Mouse (Mus musculus) embryonic facial prominence, embryonic 15.5 days (tissue): ENCODE results near the gene Znrf1. TPM values are rescaled to one million over a fixed set of nuclear protein-coding genes. Genes with fewer than 3 reads are reported as not detected.

Experiments used
- ATAC-seq: fragments of 200-750 bp; cut with Nextera tagmentation; 2 replicates; pipeline ENCODE4 v1.8.0; 2017; ENCODE audit warnings: low read depth, moderate TSS enrichment; ENCODE audit not compliant: insufficient number of reproducible peaks, low FRiP score, low TSS enrichment
- H3K27ac ChIP-seq: fragments of 300-500 bp; sonication (generic); replicated peaks from 2 replicates; pipeline ENCODE4 v1.5.1; 2015; ENCODE audit warnings: mild to moderate bottlenecking, inconsistent platforms
- H3K27me3 ChIP-seq: fragments of 300-500 bp; sonication (generic); 2 replicates; pipeline ENCODE4 v1.6.1; 2015; ENCODE audit warnings: inconsistent platforms
- H3K36me3 ChIP-seq: fragments of 300-500 bp; sonication (generic); 2 replicates; pipeline ENCODE4 v1.6.1; 2015; ENCODE audit warnings: mild to moderate bottlenecking, inconsistent platforms
- H3K4me1 ChIP-seq: fragments of 300-500 bp; sonication (generic); 2 replicates; pipeline ENCODE4 v1.6.1; 2015; ENCODE audit warnings: inconsistent platforms
- H3K4me2 ChIP-seq: fragments of 300-500 bp; sonication (generic); replicated peaks from 2 replicates; pipeline ENCODE4 v1.6.1; 2015; ENCODE audit warnings: mild to moderate bottlenecking, inconsistent platforms
- H3K4me3 ChIP-seq: fragments of 300-500 bp; sonication (generic); replicated peaks from 2 replicates; pipeline ENCODE4 v1.5.1; 2015; ENCODE audit warnings: mild to moderate bottlenecking, inconsistent platforms
- H3K9ac ChIP-seq: fragments of 300-500 bp; sonication (generic); 2 replicates; pipeline ENCODE4 v1.6.1; 2015; ENCODE audit warnings: inconsistent platforms
- H3K9me3 ChIP-seq: fragments of 300-500 bp; sonication (generic); replicated peaks from 2 replicates; pipeline ENCODE4 v1.6.1; 2016; ENCODE audit warnings: inconsistent platforms
- WGBS: fragments of 180-500 bp; shearing (Covaris S2); methylation state at CpG from one replicate; pipeline ENCODE4 v1.1.7; 2015; 5-methylcytosine and 5-hydroxymethylcytosine counted together
- polyA plus RNA-seq: library from polyadenylated mRNA; unstranded; fragments of >200 nt; fragmentation: Nextera tagmentation; extraction: Ambion mirVana; gene quantifications from 2 replicates; pipeline ENCODE4 v1.2.1, GENCODE M21; 2015

The Znrf1 gene
- polyA plus RNA-seq, 1 experiment from 2014 or later = 42.7 TPM

DNA sequence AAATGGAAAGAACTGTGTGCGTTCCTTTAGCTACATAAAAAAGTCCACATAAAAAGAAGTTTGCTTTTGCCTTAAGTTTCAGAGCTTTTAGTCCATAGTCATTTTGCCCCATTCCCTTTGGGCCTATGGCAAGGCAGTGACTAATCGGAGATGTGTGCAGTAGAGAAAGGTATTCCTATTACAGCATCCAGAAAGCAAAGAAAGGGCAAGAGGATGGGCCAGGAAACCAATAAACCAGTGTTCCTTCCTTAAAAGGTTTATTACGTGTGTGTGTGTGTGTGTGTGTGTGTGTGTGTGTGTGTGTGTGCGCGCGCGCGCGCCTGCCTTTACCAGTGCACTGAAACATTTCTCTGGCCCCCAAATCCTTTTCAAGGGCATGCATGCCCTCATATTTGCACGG is 35.8 kb downstream of the Znrf1 start:
- 82% methylated on average over 10 of the region's 10 CpGs for WGBS
- no peak overlapping the region for H3K9ac ChIP-seq
- no peaks in the 10 kb centered on the region for H3K9me3 ChIP-seq

DNA sequence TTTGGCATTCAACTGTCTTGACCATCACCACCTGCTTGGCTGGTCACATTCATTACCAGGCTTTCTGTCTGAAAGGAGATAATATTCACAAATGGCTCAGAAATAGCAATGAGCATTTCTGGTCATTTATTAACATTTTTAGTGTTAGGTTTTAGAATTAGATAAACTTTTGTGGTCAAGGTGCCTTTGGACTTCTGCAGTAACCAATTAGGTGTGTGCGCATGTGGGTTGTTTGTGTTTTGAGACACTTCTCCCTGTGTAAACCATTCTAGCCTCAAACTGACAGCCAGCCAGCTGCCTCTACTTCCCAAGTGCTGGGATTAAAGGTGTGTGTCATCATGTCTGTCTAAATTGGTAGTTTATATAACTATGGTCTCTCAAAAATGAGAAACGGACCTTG is 36.5 kb downstream of the Znrf1 start:
- no peaks in the 10 kb centered on the region; the same call in 1 of the 2 replicates for H3K36me3 ChIP-seq
- H3K4me3 ChIP-seq = no peak overlapping the region
- no peak overlapping the region for H3K4me2 ChIP-seq
- no peak for ATAC-seq
- no peak overlapping the region for H3K27ac ChIP-seq
- peaks cover 32% of the 10 kb centered on the region for H3K4me1 ChIP-seq
- no peak overlapping the region for H3K9ac ChIP-seq
- H3K27me3 ChIP-seq = no peaks in the 10 kb centered on the region
- H3K9me3 ChIP-seq = no peaks in the 10 kb centered on the region
- 68% methylated on average over 2 of the region's 2 CpGs for WGBS

More for the DNA sequence above, 35.8 kb downstream of the Znrf1 start:
- Histone ChIP-seq H3K4me1 (peaks cover 26% of the 10 kb centered on the region), H3K27me3 (no peaks in the 10 kb centered on the region), H3K4me3 (no peak overlapping the region), H3K36me3 (no peaks in the 10 kb centered on the region; the same call in 1 of the 2 replicates), H3K27ac (no peak overlapping the region), H3K4me2 (no peak overlapping the region)
- ATAC-seq = no peak

DNA sequence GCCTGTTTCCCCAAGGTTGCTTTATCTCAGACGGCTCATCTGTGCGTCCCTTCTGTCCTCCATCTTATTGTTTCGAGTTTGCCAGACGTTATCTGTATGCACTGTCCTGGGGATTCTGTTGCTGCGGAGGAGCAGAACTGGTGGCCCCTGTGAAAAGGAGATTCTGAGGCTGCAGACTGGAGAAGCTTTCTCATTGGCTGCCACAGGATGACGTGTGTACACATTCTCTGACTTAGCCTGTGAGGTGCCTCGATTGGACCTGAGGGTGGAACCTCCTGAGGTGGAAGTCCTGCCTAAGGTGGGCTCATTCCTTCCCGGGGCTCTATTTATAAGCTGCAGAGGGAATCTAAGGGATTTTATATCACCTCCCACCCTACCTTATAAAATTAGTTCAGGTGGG is 37.7 kb downstream of the Znrf1 start:
- Histone ChIP-seq H3K4me3 (no peak overlapping the region), H3K4me2 (no peak overlapping the region), H3K4me1 (peaks cover 24% of the 10 kb centered on the region; the same call in 1 of the 2 replicates), H3K36me3 (peaks cover 4% of the 10 kb centered on the region; the same call in 1 of the 2 replicates), H3K9me3 (no peaks in the 10 kb centered on the region), H3K27ac (no peak overlapping the region), H3K9ac (no peak overlapping the region), H3K27me3 (no peaks in the 10 kb centered on the region)
- WGBS = 48% methylated on average over 8 of the region's 8 CpGs
- no peak for ATAC-seq

DNA sequence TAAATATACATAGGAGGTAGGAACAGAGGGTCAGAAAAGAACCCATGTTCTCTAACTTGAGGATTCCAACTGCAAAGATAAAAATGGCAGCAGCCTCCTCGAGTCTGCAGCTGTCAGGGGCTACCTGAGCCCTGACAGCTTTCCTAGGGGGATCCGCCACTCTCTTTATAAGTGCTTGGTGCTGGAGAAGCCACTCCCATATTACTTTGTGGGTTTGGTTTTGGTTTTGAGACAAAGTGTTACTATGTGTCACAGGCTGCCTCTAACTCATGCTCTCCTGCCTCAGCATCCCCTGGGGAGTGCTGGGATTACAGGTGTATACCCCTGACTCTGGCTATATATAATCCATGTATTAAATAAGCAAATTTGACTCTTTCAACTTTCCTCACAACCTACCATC is 38.1 kb downstream of the Znrf1 start:
- H3K4me1 ChIP-seq = peaks cover 24% of the 10 kb centered on the region; the same call in 1 of the 2 replicates
- 73% methylated on average over 2 of the region's 2 CpGs for WGBS
- ATAC-seq = no peak
- no peak overlapping the region for H3K4me2 ChIP-seq
- H3K27me3 ChIP-seq = no peaks in the 10 kb centered on the region
- no peak overlapping the region for H3K4me3 ChIP-seq
- no peak overlapping the region for H3K9ac ChIP-seq
- H3K27ac ChIP-seq = no peak overlapping the region
- H3K9me3 ChIP-seq = no peaks in the 10 kb centered on the region
- H3K36me3 ChIP-seq = peaks cover 4% of the 10 kb centered on the region; the same call in 1 of the 2 replicates

DNA sequence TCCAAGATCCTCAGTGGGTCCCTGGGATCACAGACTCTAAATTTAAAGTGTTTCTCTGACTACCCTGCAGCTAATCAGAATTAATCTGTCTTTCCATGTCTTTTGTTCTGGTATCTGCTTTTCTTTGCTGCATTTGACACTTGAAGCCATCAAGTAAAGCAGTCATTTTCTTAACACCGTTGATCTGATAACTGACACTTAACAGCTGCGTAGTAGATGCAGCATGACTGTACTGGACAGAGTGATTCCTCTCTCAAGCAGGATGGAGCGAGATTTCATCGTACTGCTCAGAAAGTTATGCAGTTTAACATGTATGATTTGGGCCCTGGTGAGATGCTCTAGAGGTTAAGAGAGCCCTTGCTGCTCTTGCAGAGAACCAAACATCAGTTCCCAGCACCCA is 39.6 kb downstream of the Znrf1 start:
- H3K4me2 ChIP-seq = no peak overlapping the region
- no peak overlapping the region for H3K4me3 ChIP-seq
- H3K4me1 ChIP-seq = peaks cover 19% of the 10 kb centered on the region; the same call in 1 of the 2 replicates
- no peaks in the 10 kb centered on the region for H3K27me3 ChIP-seq
- H3K9ac ChIP-seq = no peak overlapping the region
- 83% methylated on average over 4 of the region's 4 CpGs for WGBS
- no peak overlapping the region for H3K27ac ChIP-seq
- ATAC-seq = no peak
- H3K9me3 ChIP-seq = no peaks in the 10 kb centered on the region
- H3K36me3 ChIP-seq = peaks cover 4% of the 10 kb centered on the region; the same call in 1 of the 2 replicates

DNA sequence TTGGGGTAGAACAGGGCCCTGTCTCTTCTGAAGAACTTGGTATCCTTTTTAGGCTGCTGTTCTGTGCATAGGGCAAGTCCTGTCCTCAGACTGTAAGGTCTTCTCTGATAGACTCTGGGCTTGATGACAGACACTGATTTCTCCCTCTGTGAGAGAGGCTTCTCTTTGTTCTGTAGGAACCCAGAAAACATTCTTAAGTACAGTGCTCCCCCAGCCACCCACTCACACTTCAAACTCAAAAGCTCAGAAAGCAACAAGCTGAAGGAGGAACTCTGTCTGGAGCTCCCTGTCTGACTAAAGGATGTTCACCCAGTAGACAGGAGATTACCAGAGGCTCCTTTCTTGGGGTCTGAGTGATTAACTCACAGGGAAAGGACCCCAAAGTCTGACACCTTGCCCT is 40.6 kb downstream of the Znrf1 start:
- no peak for ATAC-seq
- peaks cover 4% of the 10 kb centered on the region; the same call in 1 of the 2 replicates for H3K36me3 ChIP-seq
- H3K4me3 ChIP-seq = no peak overlapping the region
- H3K9ac ChIP-seq = no peak overlapping the region
- no peaks in the 10 kb centered on the region for H3K9me3 ChIP-seq
- H3K4me1 ChIP-seq = peaks cover 19% of the 10 kb centered on the region; the same call in 1 of the 2 replicates
- no peaks in the 10 kb centered on the region for H3K27me3 ChIP-seq
- no peak overlapping the region for H3K4me2 ChIP-seq
- H3K27ac ChIP-seq = no peak overlapping the region

DNA sequence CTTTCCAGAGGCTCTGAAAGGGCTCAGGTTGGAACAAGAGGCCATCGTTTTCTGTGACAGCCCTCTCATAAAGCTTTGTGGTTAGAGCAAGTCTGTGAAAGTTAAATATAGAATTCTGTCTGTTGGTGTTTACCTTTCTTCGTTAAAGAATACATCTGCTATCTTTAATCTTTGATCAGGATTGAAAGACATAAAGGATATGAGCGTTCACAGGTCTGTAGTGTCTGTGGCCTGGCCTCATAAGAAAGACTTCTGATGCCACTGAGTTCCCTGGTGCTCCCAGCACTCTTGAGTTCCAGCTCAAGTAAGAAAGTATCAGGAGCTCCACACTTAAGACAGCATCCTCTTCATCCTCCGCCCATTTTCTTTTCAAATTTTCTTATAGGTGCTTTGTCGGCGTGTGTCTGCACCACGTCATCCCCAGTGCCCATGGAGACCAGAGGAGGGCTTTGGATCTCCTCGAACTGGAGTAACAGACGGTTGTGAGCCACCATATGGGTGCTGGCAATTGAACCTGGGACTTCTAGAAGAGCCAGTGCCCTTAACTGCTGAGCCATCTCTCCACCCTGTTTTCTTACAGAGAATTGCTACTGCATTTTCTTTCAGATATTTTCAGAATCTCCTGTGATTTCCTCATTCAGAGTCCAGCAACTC is 42.1 kb downstream of the Znrf1 start:
- WGBS = 83% methylated on average over 9 of the region's 9 CpGs
- Histone ChIP-seq H3K4me3 (no peak overlapping the region), H3K4me2 (no peak overlapping the region), H3K4me1 (peaks cover 12% of the 10 kb centered on the region; the same call in 1 of the 2 replicates), H3K27ac (no peak overlapping the region), H3K9ac (no peak overlapping the region), H3K9me3 (no peaks in the 10 kb centered on the region), H3K36me3 (peaks cover 4% of the 10 kb centered on the region; the same call in 1 of the 2 replicates), H3K27me3 (no peaks in the 10 kb centered on the region)
- no peak for ATAC-seq

DNA sequence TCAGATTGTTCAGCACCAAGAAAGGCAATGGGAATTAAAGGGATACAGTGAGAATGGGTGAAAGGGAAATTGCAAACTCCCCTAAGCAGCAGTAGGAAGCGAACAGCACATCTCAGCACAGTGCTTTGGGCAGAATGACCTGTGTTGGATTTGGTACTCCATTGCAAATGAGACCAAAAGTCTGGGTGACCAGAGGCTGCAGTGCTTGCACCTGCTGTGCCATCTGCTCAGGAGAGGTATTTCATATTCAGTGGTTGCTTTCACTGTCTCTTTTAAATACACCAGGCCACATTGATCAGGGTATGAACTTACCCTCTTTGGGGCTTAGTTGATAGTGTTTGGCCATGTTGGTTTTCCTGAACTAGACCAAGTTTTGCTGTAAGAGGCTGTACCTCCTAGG is 43.4 kb downstream of the Znrf1 start:
- Histone ChIP-seq H3K36me3 (peaks cover 14% of the 10 kb centered on the region; the same call in 1 of the 2 replicates), H3K9me3 (no peaks in the 10 kb centered on the region), H3K4me1 (peaks cover 12% of the 10 kb centered on the region; the same call in 1 of the 2 replicates), H3K27me3 (no peaks in the 10 kb centered on the region), H3K9ac (no peak overlapping the region), H3K4me2 (no peak overlapping the region), H3K4me3 (no peak overlapping the region), H3K27ac (no peak overlapping the region)
- WGBS = 94% methylated on average over 1 of the region's 1 CpGs
- ATAC-seq = no peak

DNA sequence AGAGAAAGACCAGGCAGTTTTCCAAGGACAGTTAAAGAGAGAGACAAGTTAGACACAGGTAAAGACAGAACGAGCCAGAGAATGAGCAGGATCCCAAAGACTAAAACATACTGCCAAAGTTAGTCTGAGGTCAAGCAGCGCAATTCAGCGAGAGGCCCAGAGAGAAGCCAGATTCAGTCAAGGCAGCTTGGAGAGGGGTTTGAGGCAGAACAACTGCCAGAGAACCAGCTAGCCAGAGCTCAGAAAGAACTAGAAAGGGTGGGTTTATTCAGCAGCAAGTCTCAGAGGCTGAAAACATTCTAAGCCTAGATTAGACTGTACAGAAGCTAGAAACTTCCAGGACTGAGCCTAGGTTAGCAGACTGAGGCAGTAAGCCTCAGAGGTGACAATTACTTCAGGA is 44.4 kb downstream of the Znrf1 start:
- WGBS = 86% methylated on average over 3 of the region's 3 CpGs
- H3K9ac ChIP-seq = no peak overlapping the region
- no peak overlapping the region for H3K4me3 ChIP-seq
- peaks cover 12% of the 10 kb centered on the region; the same call in 1 of the 2 replicates for H3K4me1 ChIP-seq
- H3K36me3 ChIP-seq = peaks cover 14% of the 10 kb centered on the region; the same call in 1 of the 2 replicates
- H3K27me3 ChIP-seq = no peaks in the 10 kb centered on the region
- ATAC-seq = no peak
- H3K4me2 ChIP-seq = no peak overlapping the region
- no peaks in the 10 kb centered on the region for H3K9me3 ChIP-seq
- H3K27ac ChIP-seq = no peak overlapping the region

DNA sequence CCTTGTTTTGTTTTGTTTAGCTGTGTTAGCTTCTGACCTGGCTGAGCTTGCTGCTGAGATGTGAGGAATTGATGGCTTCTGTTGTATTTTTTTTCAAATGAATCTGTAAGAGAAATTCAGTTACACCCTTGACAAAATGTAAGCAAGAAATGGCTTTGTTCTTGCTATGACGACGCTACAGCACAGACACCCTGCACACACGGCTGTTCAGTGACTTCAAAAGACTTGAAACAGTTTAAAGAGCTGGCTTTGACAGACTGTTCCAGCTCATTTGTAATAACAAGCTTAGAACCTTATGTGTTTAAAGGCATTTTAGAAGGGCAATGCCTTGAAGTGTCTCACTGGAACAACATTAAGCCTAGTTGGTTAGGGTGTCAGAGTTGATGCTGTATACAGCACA is 46.5 kb downstream of the Znrf1 start:
- Histone ChIP-seq H3K36me3 (peaks cover 14% of the 10 kb centered on the region; the same call in 1 of the 2 replicates), H3K9ac (no peak overlapping the region), H3K4me2 (no peak overlapping the region), H3K27ac (no peak overlapping the region), H3K4me3 (no peak overlapping the region), H3K27me3 (no peaks in the 10 kb centered on the region), H3K4me1 (no peaks in the 10 kb centered on the region), H3K9me3 (no peaks in the 10 kb centered on the region)
- no peak for ATAC-seq
- 52% methylated on average over 3 of the region's 3 CpGs for WGBS

DNA sequence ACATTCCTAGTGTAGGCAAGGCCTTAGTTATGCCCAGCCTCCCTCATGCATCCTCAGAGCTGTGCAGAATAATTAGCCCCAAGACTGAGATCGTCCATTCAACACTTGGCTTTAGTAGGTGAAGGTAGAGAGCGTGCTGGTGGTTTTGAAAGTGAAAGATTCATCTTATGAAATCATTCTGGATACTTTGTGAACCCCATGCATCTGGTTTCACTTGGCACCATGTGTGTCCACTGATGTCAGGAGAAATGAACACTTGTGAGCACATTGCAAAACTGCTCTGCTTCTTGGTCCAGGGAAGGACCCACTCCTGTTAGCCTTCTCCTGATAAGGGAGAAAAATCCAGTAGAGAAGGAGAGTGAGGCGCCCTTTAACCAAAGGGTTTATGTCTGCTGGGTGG is 49.0 kb downstream of the Znrf1 start:
- 82% methylated on average over 3 of the region's 3 CpGs for WGBS
- H3K4me3 ChIP-seq = no peak overlapping the region
- H3K4me1 ChIP-seq = no peaks in the 10 kb centered on the region
- H3K4me2 ChIP-seq = no peak overlapping the region
- no peak overlapping the region for H3K9ac ChIP-seq
- peaks cover 10% of the 10 kb centered on the region; the same call in 1 of the 2 replicates for H3K36me3 ChIP-seq
- no peak for ATAC-seq
- no peaks in the 10 kb centered on the region for H3K9me3 ChIP-seq
- no peaks in the 10 kb centered on the region for H3K27me3 ChIP-seq
- no peak overlapping the region for H3K27ac ChIP-seq
